Mouse (Mus musculus) B cell, adult 2 months (primary cell): ENCODE measurements around the gene Kif21a.

Experiments used
- DNase-seq, 2 experiments: peaks; one replicate each; pipeline ENCODE4 v3.0.0; 2022

The Kif21a gene

DNA sequence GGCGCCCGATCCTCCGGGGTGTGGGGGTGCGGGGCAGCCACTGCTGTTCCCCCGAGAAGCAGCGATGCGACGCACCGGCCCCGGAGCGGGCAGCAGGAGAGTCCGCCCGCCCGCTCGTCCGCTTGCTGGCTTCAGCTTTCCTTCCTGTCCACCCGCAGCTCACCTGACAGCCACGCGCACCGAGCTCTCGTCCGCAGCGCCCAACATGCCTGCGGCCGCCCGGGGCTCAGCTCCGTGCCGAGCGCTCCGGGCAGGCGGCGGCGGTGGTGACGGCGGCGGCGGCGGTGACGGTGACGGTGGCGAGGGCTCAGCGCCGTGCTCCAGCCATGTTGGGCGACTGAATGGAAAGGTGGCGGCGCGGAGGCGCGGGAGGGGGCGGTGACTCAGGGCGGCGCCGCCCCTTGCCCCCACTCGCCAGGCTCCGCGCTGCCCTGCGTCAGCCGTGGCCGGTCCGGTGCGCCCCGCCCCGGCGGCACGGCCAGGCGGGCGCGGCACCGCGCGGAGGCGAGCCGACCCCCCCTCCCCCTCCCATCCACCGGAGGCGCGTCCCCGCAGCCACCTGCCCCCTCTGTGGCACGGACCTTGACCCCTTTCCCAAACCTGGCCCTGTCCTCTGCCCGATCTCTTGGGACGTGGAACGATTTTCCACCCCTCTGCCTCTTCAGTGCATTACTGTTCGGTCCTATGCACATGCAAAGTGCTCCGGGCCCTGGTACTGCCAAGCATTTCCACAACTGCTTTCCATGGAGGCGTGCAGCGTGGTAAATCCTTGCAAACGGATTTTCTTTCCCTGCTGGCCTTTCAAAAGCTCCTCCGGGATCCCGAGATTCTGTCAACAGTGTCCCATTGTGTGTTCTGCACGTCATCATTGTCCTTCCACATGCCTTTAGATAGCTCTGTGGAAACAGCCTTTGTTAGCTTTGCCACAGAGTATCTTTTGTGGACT is at the start of gene Kif21a:
Gene Kif21a, minus strand, starts transcription at position 453 of the 946 bp plus-strand sequence.
- DNase-seq, result no peak

DNA sequence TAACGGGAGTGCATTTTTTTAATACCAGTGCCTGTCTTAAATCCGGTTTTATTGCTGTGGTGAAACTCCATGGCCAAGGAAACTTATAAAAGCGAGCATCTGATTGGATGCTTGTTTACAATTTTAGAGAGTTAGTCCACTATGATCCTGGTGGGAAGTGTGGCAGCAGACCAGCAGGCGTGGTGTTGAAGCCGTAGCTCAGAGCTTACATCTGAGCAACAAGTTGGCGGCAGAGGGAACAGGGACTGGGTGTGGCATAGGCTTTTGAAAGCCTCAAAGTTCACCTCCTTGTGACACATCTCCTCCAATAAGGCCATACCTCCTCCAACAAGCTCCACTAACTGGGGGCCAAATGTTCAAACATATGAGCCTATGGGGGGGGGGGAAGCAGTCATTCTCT is 46.9 kb upstream of the Kif21a start:
- DNase-seq, result no peak

DNA sequence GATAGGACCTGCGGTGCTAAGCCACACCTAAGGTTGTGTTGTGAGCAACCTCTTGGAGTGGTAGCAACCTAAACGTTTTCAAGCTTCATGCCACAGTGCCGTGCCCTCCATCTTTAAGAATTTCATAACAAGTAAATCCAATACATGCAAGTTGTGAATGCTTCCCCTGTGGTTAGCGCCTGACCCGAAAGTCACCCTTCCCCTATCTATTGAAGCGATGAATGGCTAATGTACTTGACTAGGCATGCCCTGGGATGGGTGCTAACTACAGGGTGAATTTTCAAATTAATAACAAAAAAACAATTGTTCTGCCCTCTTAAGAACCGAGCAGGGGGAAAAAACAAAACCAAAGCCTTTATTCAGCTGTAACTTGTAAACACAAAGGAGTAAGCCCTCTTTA is 39.7 kb upstream of the Kif21a start:
- no peak for DNase-seq

DNA sequence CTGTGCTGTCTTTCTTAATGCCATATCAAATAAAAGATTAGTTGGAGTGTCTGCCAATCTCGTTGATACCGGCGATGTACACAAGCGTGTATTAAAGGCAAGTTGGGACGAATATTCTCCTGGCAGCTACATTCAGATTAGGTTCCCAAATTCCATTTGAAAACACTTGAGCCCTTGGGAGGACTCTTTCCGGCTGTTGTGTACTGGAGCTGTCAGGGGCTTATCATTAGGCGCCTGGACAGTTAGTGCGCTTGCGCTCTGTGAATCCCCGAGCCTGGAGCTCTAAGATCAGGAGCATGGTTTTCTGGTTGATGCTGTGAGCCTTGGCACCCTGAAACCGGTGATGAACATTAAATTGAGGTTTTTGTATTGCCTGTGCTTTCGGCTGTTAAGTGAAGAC is 38.3 kb upstream of the Kif21a start:
- no peak for DNase-seq

DNA sequence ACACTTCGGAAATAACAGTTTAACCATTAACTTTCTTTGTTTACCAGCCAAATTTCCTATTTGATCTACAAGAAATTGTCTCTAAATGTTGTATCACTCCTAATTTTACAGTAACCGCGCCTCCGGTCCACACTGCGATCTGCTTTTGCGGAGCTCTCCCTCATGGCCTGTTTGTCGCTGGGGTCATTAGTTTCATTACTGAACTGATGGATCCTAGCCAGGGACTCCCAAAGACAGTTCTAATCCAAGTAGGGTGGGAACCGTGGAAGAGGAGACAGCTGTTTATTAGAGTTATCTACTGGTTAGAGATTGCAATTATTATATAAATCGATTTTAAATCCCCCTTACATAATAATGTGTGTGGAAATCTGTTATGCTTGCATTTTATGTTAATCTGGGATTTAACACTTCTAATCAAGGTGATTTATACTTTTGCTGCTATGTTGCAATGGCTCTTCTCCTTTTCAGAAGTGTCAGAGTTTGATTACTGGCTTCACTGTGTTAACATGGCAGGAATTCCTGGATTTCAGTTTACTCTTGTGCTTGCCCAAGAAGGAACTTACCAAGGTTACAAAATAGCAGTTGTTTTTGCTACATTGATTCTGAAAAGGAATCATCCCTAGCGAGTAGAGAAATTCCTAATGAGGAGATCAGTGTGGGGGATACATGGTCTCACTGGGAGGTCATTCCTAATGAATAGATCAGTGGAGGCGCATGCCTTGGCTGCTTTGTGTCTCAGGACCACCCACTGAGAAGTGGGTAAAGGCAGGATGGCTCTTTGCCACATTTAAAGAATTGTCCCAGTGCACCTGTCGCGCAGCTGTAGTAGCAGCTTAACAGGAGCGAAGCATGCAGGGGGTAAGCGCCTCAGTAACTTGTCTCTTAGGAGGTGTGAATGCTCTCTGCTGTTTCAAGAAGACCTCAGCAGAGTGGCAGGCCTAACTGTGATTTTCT is 28.0 kb upstream of the Kif21a start:
- DNase-seq, result no peak

DNA sequence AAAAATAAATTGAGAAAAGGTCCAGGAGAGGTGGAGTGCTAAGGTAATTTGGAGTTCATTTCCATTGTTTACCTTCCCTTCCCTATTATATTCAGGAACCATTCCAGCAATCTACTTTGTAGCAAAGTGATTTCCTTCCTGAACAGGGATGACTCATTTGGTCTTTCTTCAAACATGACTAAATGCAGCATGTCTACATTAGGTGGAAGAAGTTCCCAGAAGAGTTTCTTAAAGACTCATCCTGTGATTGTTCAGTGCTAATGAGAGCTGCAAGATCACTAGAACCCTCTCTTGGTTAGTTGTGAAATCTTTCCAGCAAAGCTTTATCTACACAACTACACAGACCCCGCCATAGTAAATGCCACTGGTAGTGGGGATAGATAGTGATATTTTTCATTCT is 22.7 kb upstream of the Kif21a start:
- DNase-seq, result no peak

DNA sequence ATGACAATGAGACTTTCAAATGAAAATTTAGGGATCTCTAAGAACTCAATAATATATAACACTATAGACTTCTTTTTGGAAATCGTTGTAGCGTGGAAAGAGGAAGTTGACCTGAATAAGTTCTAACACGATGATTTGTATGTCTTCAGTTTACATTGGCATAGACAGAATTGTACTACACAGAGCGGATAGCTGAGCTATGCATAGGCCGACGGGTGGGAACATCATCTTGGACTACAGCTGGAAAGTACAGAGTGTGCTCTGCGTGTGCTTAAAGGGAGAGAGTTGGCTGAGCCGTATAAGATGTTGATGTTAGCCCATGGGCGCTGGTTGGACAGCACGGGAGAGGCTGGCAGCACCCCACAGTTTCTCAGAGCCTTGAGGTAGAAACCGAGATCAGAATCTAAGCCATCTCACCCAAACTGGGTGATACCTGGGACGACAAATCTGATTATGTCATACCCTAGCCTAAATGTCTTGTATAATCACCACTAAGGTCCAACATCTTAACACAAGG is 14.6 kb upstream of the Kif21a start:
- no peak for DNase-seq

DNA sequence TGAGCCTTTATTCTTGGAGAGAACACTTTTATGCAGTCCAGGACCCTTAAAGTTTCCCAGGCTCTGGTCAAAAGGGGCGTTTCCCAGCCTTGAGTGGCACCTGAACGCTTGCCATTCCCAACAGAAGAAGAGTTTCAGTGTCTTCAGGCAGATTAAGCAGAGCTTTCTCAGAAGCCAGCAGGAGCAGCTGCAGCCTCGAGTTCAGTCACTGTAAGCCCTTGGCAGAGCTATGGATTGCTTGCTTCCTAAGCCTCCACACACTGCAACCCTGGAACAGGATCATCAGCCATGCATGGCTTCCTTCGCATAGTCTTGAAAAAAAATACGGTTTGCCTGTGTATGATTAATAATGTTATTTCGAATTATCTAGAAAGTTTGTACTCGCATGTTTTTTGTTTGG is 14.1 kb upstream of the Kif21a start:
- no peak for DNase-seq

DNA sequence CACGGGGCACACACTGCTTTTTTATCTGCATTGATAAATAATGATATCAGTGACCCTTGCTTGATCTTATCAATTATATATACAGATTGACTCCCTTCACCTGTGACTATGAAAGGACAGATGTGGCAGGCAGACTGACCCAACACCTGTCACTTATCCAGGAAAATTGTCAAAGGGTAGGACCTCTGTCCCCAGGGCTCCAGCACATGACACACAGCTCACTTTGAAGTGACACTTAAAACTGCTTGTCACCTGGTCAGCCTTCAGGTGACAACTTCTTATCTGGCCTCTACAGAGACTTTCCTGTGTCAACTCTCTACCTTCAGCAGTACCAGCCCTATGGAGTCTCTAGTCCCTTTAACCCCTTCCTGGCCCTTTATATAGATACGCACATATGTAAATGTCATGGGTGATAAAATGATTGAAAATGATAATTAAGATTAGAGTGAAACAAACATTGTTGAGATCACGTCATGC is 7.2 kb upstream of the Kif21a start:
- DNase-seq, result no peak

DNA sequence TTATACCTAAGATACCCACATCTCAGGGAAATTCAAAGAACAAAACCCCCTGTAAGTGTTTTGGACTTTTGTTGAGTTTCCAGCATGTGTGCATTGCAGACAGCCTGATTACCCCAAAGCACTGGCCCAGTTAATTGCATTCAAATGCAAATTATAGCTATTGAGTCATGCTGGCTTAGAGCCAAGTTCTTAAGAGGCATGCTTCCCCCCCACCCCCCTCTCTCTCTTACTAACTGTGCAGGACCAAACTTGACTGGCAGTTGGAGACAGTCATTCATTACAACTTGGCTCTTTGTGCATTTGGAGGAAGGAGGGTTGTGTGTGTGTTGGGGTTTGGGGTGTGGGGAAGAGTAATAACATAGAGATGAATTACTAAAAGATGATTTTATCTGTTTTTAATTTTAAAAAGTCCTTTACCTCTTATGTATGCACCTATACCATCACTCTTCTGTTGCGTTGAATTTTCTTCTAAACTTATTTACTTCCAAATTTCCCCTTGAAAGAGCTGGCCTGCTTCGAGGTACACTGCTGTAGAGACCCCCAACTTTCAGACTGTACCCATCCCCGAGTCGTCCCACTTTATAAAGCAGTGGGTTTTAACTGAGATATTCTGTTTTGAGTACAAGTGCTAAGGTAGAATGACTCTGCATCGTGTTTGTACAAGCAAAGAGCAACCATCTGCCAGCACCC is 6.6 kb upstream of the Kif21a start:
- DNase-seq, result no peak

DNA sequence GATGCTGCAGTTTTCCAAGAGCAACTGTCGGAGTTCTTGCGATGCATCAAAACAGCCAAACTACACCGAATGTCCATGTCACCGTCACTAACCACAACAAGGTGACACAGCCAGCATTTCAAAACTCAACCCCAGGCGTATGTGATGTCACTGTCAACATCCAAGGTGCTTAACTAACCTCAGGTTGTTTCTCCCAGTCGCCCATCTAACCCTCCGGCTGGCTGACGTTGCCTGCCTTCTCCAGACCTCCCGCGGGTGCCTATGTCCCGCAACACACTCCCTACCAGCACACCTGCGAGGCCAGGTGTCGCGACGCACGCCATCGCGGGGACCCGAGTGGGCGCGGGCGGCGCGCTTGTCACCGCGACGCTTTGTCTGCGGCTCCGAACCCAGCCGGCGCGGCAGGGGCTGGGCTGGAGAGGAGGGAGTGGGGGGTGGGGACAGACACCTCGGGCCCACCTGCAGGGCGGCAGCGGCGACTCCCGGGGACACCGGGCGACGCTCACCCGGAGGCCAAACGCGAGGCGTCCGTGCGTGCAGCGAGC is 725 bp downstream of the Kif21a start:
- no peak for DNase-seq

DNA sequence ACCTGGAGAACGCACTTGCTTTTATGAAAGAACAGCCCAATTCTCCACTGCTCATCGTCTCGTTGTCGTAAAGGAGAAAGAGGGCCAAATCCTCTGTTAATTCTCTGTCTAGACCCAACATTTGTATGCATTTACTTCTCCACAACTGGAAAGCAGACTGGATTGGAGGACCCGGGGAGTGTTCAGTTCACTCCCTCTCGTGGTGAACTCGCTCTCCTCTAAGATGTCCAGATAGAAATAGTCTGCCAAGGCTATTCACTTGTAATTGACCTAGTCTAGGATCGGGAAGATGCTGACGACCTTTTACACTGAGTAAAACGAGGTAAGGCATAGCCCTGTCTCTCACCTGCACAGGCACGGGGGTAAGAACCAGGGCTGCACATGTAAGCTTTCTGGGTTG is 2.1 kb downstream of the Kif21a start:
- no peak for DNase-seq

DNA sequence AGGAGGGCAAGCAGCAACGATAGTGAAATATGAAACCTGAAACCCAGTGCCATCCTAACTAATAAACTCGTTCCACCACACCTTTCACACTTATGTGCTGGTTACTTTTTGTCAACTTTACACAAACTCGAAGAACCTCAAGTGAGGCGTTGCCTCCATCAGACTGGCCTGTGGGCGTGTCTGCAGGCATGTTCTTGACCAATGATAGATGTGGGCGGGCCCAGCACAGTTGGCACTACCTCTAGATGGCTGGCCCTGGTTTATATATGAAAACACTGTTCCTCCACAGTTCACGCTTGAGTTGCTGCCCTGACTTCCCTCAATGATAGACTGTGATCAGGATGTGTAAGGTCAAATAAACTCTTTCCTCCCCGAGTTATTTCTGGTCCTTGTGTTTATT is 3.2 kb downstream of the Kif21a start:
- DNase-seq, result no peak

DNA sequence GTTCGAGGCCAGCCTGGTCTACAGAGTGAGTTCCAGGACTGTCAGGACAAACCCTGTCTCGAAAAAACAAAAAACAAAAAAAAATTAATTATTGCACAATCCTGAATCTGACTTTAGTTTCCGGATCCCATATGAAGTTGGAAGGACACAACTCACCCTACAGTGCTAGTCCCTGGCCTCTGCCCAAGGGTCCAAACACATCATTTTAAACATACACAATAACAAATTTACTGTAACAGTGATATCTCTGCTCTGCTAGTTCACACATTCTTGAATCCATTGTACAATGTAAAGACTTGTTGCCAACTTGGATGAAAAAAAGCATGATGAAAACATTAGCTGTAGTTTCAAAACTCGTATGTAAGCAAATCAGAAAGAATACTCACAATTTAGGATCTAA is 6.5 kb downstream of the Kif21a start:
- DNase-seq, result no peak

DNA sequence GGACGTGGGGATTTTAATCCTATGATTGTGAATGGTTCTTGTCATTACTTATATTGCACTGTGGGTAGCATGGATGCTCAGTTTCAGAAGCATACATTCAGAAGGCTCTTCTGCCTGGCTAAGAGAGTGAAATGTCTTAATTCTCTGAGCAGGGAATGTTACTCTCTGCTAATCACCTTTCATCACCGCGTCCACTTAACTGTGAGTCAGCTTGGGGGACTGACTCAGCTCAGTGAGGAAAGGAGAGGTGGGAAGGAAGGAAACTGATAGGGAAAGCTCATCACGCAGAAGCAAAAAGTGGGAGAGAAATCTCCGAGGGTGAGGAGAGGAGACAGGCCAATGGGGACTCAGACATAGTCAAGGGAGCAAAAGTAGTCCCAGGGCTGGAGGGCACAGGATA is 10.9 kb downstream of the Kif21a start:
- no peak for DNase-seq

DNA sequence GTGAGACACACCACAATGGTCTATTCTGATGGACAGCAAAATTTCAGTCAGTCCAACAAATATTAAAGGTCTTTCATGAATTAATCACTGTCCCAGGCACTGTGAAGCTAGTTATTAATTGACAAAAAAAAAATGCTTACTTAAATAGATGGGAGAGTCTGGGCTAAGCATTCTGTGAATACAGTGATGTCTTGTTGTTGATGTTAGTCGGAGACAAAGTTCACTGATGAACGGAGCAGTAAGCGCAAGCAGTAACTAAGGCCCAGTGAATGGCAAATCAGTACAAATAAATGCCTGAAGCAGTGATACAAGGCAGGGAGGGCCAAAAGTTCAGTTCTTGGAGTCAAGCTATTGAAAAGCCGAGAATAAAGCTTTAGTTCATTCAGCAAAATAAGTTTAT is 15.7 kb downstream of the Kif21a start:
- DNase-seq, result no peak

DNA sequence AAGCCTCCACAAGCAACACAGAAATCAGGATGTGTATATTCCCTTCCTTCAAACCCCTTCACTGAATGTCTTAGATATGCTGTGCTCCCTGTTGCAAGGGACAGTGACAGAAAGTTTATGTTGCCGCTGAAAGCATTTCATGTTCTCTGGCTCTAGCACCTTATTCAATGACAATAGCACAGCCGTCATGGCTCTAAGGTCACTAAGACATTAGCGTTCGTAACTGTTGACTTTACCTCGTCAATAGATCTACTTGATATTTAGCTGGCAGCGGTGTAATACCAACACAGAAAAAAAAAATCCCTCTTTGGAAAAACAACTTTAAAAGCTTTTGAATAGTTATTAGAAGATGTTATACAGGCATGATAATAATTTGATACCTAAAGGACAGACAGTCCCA is 16.2 kb downstream of the Kif21a start:
- no peak for DNase-seq

DNA sequence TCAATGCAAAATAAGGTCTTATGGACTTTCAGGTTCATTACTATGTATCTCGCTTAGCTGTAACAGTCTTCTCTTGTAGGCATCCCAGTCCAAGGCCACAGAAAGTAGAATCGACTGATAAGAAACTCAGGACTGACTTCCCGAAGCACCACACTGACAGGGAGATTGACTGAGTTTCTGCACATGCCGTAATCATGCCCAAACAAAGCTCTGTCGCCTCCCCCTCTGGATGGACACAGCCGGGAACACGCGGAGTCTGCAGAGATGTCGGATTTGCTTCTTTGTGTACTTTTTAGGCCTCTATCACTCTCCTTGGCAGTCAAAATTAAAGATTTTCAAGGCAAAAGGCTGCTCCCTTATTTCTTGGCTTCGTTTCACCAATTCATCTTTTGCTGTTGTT is 20.8 kb downstream of the Kif21a start:
- no peak for DNase-seq

DNA sequence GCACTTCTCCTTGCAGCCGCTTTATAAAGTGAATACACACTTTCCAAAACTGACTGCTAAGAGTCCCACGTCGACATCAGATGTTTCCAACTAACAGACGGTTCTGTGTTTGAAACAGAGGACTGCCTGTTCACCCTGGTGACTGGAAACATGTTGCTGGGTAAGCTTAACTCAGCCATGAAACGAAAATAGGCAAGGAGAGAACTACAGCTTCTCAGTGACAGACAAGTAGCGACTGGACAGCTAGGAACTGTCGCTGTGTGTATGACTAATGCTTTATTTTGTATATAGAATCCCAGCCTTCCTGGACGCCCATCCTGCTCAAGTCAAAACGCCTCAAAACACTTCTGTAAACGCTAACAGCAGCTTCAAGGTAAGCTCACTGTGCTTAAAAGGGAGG is 21.3 kb downstream of the Kif21a start:
- no peak for DNase-seq

DNA sequence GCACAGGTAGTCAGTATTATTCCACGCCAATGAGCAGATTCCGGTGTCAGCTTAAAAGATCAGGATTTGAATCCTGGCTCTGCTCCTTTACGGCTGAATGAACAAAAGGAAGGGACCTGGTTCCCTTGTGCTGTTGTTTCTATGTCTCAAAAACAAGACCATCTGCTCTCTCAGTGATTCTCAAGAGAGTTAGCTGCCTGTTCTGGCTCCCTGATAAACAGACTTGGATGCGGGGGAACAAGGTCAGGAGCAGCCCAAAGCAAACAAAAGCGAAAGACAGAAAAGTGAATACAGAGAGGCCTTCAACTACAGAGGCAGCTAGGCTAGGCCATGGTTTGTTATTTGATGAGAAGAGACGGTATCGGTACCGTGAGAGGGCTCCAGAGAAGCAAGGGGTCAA is 27.5 kb downstream of the Kif21a start:
- DNase-seq, result no peak

DNA sequence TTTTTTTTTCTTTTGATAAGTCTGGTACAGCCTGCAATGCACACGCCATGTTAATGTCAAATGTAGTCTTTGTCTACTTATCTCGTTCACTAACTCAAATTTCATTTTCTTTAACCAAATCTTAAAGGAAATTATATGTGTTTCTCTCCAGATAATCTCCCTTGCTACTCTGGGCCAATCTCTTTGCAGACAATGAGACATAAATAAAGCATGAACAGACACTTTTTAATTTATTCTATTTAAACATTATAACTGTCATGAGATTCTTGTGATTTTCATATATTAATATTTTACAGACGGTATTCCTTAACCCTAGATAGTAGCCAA is 30.9 kb downstream of the Kif21a start:
- DNase-seq, result no peak

DNA sequence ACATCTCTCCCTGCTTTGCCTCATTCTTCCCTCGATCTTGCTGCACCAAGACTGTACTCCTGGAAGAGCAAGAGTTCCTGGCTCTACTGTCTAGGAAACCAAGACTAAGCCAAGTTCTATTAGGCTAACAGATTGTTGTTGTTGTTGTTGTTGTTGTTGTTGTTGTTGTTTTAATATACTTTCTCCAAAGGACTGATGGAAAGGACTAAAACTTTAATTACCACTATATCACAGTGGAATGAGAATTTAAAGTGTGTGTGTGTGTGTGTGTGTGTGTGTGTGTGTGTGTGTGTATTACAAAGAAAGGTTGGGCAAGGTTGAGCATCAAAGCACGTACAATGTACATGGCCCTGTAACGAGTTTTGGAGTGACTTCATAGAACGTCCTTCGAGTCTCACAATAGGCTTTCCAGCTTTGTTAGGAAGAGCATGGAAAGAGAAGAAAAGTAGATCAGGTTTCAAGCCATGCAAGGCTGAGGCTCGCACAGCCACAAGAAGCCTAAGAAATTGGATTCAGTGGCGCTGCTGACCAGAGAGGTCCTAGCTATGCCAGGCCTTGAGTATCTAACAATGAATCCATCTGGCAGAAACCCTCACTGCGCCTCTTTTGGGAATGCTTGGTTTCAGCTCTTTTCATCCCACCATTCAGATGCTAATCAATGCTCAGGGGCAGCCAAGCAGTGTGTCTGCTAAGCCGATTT is 31.4 kb downstream of the Kif21a start:
- no peak for DNase-seq
